In the genomic region with DNA sequence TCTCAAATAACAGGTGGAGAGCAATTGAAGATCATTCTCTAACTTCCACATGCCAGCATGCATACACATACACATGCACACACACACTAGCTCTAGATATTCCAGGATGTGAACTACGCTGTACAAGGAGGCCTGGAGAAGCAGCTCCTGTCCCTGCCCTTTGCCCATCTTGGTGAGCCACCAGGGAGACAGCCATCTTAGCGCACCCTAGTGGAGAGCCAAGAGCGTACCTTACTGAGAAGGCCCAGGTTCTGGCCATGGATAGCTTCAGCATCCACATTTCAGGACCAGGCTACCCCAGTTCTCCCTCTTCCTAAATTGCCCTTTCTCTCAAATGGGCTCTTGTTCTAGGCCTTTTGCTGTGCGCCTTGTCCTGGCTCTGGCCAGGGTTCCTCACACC, we compare ENCODE assay signal across 11 mouse cellular contexts. TPM values are rescaled to one million over a fixed set of nuclear protein-coding genes. Genes with fewer than 3 reads are reported as not detected.
A peak's percentile ranks its signal among the peaks of the same experiment; 100 is the strongest.
DNase-seq lines count a peak whose midpoint lies in the region; ATAC-seq and TF ChIP-seq lines count a peak whose summit lies in the region.
"Had no signal": no experiment of that assay in that cellular context is flagged by ENCODE, and none has a peak within 500 bp of the region (broad histone marks: within the 10 kb centered on the region; RNA-seq: fewer than 3 reads in every experiment).

No protein-coding gene starts in this region.

- no peak for TF ChIP-seq EP300 in heart, postnatal 0 days (IDR thresholded peaks at IDR 0.05; ENCODE audit: low read depth)
- TF ChIP-seq EP300 in ES-Bruce4 (IDR thresholded peaks at IDR 0.05; ENCODE audit: insufficient read depth, low read depth, low read length): no peak

- no peak for DNase-seq in heart, postnatal 0 days (ENCODE audit: low spot score)
- DNase-seq in heart, adult 8-10 months (ENCODE audit: low spot score): no peak
- DNase-seq in lung, adult 2 months: no peak
- no peak for DNase-seq in lung, postnatal 10 days
- no peak for DNase-seq in yolk sac, embryonic 10.5 days (ENCODE audit: low spot score)
- no peak for DNase-seq in spleen, adult 12 weeks (ENCODE audit: low spot score)
- DNase-seq: spleen, adult 18-20 months had no signal

- no peak overlapping the region for H3K4me3 ChIP-seq in heart, postnatal 0 days (ENCODE audit: low read depth, low read length)
- no peak overlapping the region for H3K4me3 ChIP-seq in lung, adult 2 months (replicated peaks; ENCODE audit: extremely low read depth, low read depth, low read length)
- no peak overlapping the region for H3K4me3 ChIP-seq in ES-Bruce4 (ENCODE audit: low read depth, low read length)
- no peak overlapping the region for H3K4me3 ChIP-seq in cortical plate, adult 2 months (ENCODE audit: insufficient read depth, low read length)
- H3K4me3 ChIP-seq: midbrain, embryonic 10.5 days; neural tube, embryonic 13.5 days had no signal

- no peak for TF ChIP-seq POLR2A in lung, adult 2 months (IDR thresholded peaks at IDR 0.05; ENCODE audit: borderline replicate concordance, extremely low read depth, low read depth, low read length)
- no peak for TF ChIP-seq POLR2A in ES-Bruce4 (IDR thresholded peaks at IDR 0.05; ENCODE audit: insufficient read depth, low read length)
- TF ChIP-seq POLR2A in cortical plate, adult 2 months (IDR thresholded peaks at IDR 0.05; ENCODE audit: extremely low read depth, insufficient read depth, low read length): no peak

- no peaks in the 10 kb centered on the region for H3K4me1 ChIP-seq in heart, postnatal 0 days (ENCODE audit: control insufficient read depth, insufficient read depth)
- H3K4me1 ChIP-seq in lung, adult 2 months (ENCODE audit: control insufficient read depth, insufficient read depth, low read length): no peaks in the 10 kb centered on the region
- H3K4me1 ChIP-seq in ES-Bruce4 (ENCODE audit: control insufficient read depth, insufficient read depth, low read length): peaks cover 2% of the 10 kb centered on the region
- no peaks in the 10 kb centered on the region for H3K4me1 ChIP-seq in cortical plate, adult 2 months (ENCODE audit: control insufficient read depth, insufficient read depth, low read length)

- H3K4me2 ChIP-seq in heart, postnatal 0 days (ENCODE audit: low read depth, low read length): no peak overlapping the region
- H3K4me2 ChIP-seq: neural tube, embryonic 13.5 days had no signal

- 51% methylated on average over 4 of the region's 4 CpGs for WGBS in heart, postnatal 0 days
- 61% methylated on average over 4 of the region's 4 CpGs for WGBS in lung, adult 2 months

- no peak overlapping the region for H3K9ac ChIP-seq in heart, postnatal 0 days (replicated peaks; ENCODE audit: low read depth, low read length)
- H3K9ac ChIP-seq in ES-Bruce4 (ENCODE audit: low read depth, poor library complexity, severe bottlenecking): no peak overlapping the region
- H3K9ac ChIP-seq: neural tube, embryonic 13.5 days had no signal

- H3K36me3 ChIP-seq in heart, postnatal 0 days (replicated peaks; ENCODE audit: control insufficient read depth, insufficient read depth, low read length): no peaks in the 10 kb centered on the region
- H3K36me3 ChIP-seq in ES-Bruce4 (ENCODE audit: control insufficient read depth, insufficient read depth, low read length, poor library complexity, severe bottlenecking): no peaks in the 10 kb centered on the region
- H3K36me3 ChIP-seq: midbrain, embryonic 10.5 days; neural tube, embryonic 13.5 days had no signal

- peak; percentile 34 for TF ChIP-seq CTCF in heart, postnatal 0 days (IDR thresholded peaks at IDR 0.05; ENCODE audit: low read depth)
- TF ChIP-seq CTCF in lung, adult 2 months (IDR thresholded peaks at IDR 0.05; ENCODE audit: insufficient read depth, low read length): peak; percentile 37; the same call in 1 of the 2 replicates
- peak; percentile 70 for TF ChIP-seq CTCF in ES-Bruce4 (IDR thresholded peaks at IDR 0.05; ENCODE audit: low read depth, low read length)
- TF ChIP-seq CTCF in cortical plate, adult 2 months (IDR thresholded peaks at IDR 0.05; ENCODE audit: extremely low read depth, insufficient read depth, low read length): peak; percentile 22; the same call in 1 of the 2 replicates

- H3K27me3 ChIP-seq in heart, postnatal 0 days (ENCODE audit: control insufficient read depth, insufficient read depth, low read length): no peaks in the 10 kb centered on the region
- H3K27me3 ChIP-seq in ES-Bruce4 (ENCODE audit: control insufficient read depth, insufficient read depth, low read length, poor library complexity, severe bottlenecking): no peaks in the 10 kb centered on the region
- H3K27me3 ChIP-seq: neural tube, embryonic 13.5 days had no signal

- ATAC-seq in heart, postnatal 0 days (ENCODE audit: insufficient read depth, low read depth): no peak

- no peaks in the 10 kb centered on the region for H3K9me3 ChIP-seq in heart, postnatal 0 days (replicated peaks; ENCODE audit: control insufficient read depth, low read length)
- no peaks in the 10 kb centered on the region for H3K9me3 ChIP-seq in ES-Bruce4 (replicated peaks; ENCODE audit: control insufficient read depth, insufficient read depth, low read length, poor library complexity, severe bottlenecking)
- H3K9me3 ChIP-seq: midbrain, embryonic 10.5 days; neural tube, embryonic 13.5 days had no signal

- H3K27ac ChIP-seq in heart, postnatal 0 days (ENCODE audit: low read depth): no peak overlapping the region
- H3K27ac ChIP-seq in ES-Bruce4 (ENCODE audit: insufficient read depth, low read length): no peak overlapping the region
- no peak overlapping the region for H3K27ac ChIP-seq in cortical plate, adult 2 months (ENCODE audit: insufficient read depth, low read length)
- H3K27ac ChIP-seq: midbrain, embryonic 10.5 days; neural tube, embryonic 13.5 days had no signal

RNA-seq across cellular contexts. Expression of gene Ppp2r2d, which starts 27.6 kb away (rescaled TPM):
- total RNA-seq in heart, postnatal 0 days (2014; rRNA removed; ENCODE audit: low replicate concordance): 26.0 and 31.7 TPM in 2 replicates
- 26.0 and 27.8 TPM in 2 replicates for polyA plus RNA-seq in heart, postnatal 0 days (2015; fragmentation: Nextera tagmentation; extraction: Ambion mirVana)
- total RNA-seq in heart, adult 8-10 months (2022): 10 to 100 TPM; 35.5 to 40.4 (median 37.9) TPM
- 15.3 and 19.3 TPM in 2 replicates for polyA plus RNA-seq in lung, adult 2 months (2012; rRNA removed)
- 85.7 and 88.8 TPM in 2 replicates for polyA plus RNA-seq in ES-Bruce4 (2011; ENCODE audit: insufficient read depth, insufficient read length, low read depth, missing spikeins)
- 63.1 and 64.6 TPM in 2 replicates for polyA plus RNA-seq in cortical plate, adult 2 months (2012; rRNA removed)

RNA-seq across cellular contexts. Expression of gene Mapk1ip1, which starts 27.8 kb away (rescaled TPM):
- total RNA-seq in heart, postnatal 0 days (2014; rRNA removed; ENCODE audit: low replicate concordance): 24.7 and 33.9 TPM in 2 replicates
- 16.9 and 17.1 TPM in 2 replicates for polyA plus RNA-seq in heart, postnatal 0 days (2015; fragmentation: Nextera tagmentation; extraction: Ambion mirVana)
- total RNA-seq in heart, adult 8-10 months (2022): 10 to 100 TPM; 16.6 to 26.6 (median 20.8) TPM
- polyA plus RNA-seq in lung, adult 2 months (2012; rRNA removed): 50.6 and 51.8 TPM in 2 replicates
- 22.9 and 24.7 TPM in 2 replicates for polyA plus RNA-seq in ES-Bruce4 (2011; ENCODE audit: insufficient read depth, insufficient read length, low read depth, missing spikeins)
- polyA plus RNA-seq in cortical plate, adult 2 months (2012; rRNA removed): 96.8 and 99.6 TPM in 2 replicates
